Mouse (Mus musculus) cerebellum, adult 11 months (tissue): ENCODE measurements at regions not wholly inside any gene's neighbourhood (a gene's known extent, or its start where the extent isn't known, plus 50 kb on each side); places are given as distances from the start of the nearest gene placed in this dataset.

Experiments used
- DNase-seq: peaks from one replicate; pipeline ENCODE4 v3.0.0; 2022

- no peak for DNase-seq
Measured at GRCm38 (mm10) chr2:172613891-172614391, 64.5 kb downstream of the Tfap2c start.

GRCm38 (mm10) chr2:172615148-172615547, 65.8 kb downstream of the Tfap2c start:
- DNase-seq = no peak

GRCm38 (mm10) chr2:172615582-172615981, 66.2 kb downstream of the Tfap2c start:
- DNase-seq = no peak

GRCm38 (mm10) chr2:172619168-172619567, 69.8 kb downstream of the Tfap2c start:
- DNase-seq = no peak

- DNase-seq = no peak
Measured at GRCm38 (mm10) chr2:172620001-172620400, 70.6 kb downstream of the Tfap2c start.

GRCm38 (mm10) chr2:172623707-172624106, 74.3 kb downstream of the Tfap2c start:
- no peak for DNase-seq

- no peak for DNase-seq
Measured at GRCm38 (mm10) chr2:172627353-172628306, 78.2 kb downstream of the Tfap2c start.

DNA sequence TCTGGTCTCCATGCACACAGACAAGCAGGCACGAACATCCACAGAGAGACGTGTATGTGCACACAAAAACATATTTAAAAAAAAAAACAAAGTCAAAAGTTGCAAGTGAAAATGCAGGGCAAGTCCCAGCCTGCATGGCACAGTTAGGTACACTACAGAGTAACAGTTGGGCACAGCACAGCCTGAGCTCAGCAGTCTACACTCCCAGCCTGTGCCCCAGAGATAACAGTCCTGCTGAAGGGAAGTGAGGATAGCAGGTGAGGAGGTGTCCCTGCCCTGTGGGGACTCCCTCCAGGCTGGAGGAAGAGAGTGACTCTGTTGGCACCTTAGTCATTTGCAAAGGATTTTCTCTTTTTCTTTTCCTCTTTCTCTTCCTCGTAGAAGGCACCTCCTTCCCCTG, 80.9 kb downstream of the Tfap2c start:
- no peak for DNase-seq

DNA sequence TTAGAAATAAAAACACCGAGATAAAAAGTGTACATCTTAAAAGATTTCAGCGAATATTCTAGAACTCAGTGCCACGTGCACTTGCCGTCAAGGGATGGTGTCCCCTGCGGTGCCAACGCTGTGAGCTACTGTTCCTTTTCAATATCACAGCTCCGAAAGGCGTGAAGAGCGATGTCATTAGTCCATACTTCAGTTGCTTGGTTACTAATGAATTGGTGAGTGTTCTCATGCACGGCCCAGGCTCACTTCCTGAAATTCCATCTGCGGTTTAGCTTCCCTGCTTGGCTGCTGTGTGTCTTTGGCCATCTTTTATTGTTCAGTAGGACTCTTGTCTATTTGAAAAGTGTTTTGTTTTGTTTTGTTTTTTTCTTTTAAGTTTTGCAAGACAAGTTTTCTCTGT, 93.2 kb downstream of the Tfap2c start:
- DNase-seq = no peak

DNA sequence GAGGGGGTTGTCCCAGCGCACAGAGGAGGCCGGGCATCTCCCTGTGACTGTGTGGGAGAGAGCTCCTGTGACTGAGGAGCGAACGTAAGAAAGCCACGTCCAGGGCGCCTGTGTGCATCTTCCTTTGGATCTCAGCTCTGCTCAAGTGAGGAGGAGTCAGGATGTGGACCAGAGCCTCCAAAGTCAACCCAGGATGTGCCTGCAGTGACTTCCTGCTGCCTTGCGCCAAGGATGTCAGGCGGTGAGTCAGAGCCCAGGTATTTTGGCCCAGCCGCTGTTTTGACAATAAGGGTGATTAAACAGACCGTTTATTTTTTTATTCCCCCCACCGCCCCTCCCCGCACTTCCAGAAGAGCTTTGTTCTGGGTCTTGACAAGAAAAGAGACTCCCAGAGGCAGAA, 94.5 kb downstream of the Tfap2c start:
- DNase-seq = no peak

- DNase-seq = no peak
Measured at GRCm38 (mm10) chr2:172644451-172644850, 95.1 kb downstream of the Tfap2c start.

GRCm38 (mm10) chr2:172648072-172648471, 98.7 kb downstream of the Tfap2c start:
- no peak for DNase-seq

DNA sequence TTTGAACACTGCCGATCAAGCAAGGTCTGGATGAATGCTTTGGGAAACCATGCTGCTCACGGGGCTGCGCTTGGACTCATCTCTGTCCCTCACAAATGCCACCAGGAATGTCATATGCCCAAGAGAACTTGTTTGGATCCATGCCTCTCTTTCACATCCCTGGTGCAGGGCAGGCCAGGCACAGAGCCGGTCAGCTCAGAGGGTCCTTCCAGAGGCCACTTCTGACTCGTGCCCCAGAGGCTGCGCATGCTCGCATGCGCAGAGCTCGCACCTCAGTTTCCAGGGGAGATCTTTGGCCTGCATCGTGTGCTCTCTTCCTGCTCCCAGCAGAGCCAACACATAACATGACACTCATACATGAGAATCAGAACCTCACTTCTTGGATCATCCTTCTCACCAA, 111.1 kb downstream of the Tfap2c start:
- DNase-seq = no peak

DNA sequence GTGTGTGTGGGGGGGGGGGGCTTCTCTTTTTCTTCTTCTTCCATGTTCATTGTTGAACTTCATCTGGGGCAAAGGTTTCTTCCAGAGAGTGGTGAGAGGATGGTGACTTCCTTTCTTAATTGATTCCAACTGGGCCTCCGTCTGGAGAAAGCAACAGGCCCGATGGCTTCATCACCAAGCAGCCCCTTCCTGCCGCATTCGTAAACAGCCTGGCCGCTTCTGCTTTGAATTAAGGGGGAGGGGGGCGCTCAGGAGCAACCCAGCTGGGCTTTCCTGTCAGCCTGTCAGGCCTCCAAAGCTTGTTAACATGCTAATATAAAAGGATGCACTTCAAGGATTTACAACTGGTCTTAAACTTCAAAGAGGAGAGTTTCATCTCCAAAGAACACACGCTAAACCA, 111.5 kb downstream of the Tfap2c start:
- no peak for DNase-seq

DNA sequence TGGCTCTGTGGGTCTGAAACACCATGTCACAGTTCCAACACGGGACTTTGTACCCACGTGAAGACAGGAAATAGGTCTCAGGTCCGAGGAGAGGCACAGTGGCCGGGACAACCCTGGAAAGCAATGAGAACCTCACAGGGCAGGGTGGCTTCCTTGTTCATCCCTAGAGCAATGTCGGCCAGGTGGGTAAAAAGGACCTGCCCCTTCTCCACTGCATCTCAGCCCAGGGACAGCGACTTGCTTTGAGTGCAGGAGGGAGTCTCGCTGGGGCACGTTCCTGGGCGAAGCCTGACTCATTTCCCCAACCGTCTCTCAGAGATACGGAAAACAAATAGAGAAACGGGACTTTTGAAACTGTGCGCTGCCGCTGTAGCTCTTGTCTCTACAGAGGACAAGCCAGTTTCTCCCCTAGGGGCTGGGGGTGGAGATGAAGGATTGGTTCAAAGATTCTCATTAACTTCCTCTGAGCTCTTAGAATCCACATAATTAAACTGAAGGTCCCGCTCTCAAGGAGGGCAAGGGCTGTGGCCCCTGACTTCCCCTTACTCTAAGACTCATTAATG, 112.1 kb downstream of the Tfap2c start:
- no peak for DNase-seq

- no peak for DNase-seq
Measured at GRCm38 (mm10) chr2:172662165-172662564, 112.8 kb downstream of the Tfap2c start.

DNA sequence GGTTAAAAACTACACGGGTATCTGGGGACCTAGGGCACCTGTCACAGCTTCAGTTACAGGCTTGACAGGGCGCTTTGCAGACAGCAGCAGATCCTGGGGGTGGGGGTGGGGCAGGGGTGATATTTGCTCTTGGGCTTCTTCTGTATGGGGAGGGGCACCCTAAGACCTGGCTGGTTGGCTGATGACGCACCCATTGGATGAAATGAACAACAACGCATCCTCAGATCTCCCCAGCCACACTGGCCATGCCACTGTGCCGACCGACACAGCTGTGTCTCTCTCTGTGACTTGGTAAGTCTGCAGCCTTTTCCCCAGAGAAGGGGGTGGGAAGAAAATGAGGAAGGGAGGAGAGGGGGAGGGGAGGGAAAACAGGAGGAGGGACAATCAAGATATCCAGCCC, 114.3 kb downstream of the Tfap2c start:
- no peak for DNase-seq

DNA sequence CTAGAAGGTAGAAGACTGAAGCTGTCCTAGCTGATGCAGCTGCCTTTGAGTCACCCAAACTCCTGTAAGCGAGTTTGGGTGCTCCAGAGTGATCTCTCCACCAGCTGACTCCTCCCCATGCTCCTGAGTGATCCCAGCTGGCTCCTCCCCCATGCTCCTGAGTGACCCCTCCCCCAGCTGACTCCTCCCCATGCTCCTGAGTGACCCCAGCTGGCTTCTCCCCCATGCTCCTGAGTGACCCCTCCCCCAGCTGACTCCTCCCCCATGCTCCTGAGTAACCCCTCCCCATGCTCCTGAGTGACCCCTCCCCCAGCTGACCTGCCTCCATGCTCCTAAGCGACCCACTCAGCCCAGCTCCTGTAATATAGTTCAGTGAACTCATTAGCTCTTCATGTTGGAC, 123.7 kb downstream of the Tfap2c start:
- DNase-seq = no peak

DNA sequence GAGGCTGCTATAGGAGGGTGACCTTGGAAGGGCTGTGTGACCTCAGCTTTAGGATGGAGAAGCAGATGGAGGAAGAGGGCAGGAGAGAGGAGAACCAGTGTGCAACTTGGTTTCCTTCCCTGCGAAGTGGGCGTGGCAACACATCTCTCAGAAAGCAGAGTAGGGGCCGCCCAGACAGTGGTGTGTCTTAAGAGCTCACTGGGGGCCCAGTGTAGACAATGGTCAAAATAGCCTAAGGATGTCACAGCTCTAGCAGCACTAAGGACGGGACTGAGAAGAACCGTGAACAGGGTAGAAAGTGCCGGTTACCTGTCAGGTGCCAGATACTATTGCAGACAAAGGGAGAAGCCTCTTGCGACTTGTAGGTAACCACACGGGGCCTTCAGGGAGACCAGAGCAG, 125.2 kb downstream of the Tfap2c start:
- no peak for DNase-seq

DNA sequence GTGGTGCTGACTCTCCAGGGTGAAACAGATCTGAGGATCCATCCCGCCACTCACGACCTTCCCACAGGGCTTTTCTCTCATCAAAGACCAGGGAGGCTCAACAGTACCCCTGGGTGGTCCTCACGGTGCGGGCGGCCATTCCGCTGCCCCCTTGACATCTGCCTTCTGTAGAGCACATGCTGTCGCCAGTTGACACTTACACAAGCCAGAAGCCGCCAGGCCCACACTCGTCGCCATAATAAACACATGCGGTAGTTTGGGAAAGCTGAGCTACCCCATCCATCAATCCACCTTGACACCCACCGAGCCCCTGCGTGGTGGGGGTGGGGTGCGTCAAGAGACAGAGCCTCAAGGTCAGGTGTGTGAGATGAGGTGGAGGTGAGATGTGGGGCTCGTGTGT, 125.7 kb downstream of the Tfap2c start:
- DNase-seq = no peak

- DNase-seq = no peak
Measured at GRCm38 (mm10) chr2:172690196-172690595, 140.8 kb downstream of the Tfap2c start.

DNA sequence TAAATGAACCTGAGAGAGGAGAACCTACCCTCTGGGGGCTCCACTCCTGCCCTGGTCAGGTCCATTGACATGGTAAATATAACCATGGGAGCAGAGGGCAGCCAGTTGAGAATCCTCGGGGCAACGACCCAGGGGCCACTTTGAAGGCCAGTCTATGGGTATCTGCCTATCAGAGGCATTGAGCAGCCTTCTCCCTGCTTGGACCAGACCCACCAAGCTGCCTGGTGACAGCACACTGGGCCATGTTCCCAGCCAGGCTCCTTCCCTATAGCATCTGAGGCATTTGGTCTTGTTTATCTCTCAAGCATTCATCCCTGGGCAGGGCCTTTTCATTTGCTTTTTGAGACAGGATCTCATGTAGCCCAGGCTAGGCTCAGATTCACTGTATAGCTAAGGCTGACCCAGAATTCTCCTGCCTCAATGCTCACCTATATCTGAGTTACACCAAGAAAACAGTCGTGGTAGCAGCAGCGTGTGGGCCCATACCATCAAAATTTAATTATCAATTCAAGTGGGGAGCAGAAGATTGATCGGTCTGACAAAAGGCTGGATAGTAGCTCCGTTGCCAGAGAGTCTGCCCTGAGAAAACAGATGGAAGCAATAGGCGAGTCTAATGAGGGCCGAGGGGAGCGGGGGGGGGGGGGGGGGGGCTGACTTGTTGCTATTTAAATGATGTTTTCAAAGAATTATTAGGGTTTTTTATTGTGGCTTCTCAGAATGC, 141.7 kb downstream of the Tfap2c start:
- no peak for DNase-seq

DNA sequence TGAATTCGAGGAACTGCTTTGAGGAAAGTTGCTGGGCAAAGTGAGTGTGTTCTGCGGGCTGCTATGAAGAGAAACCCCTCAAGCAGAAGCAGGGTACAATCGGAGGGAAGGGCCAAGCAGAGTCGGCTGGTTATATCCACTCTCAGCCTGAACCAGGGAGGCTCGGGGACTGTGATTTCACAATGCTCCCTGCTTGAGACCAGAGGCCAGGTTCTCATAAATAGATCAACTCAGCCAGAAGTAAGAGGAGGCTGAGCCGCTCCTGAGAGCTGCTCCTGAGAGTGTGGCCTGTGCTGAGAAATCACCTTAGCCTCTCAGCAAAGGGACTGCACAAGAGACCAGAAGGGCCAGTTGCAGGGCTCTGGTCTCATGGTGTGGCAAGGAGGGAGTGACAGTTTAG, 149.6 kb downstream of the Tfap2c start:
- DNase-seq = no peak

- no peak for DNase-seq
Measured at GRCm38 (mm10) chr2:172699654-172700053, 150.3 kb downstream of the Tfap2c start.
